Mouse (Mus musculus) embryonic facial prominence, embryonic 15.5 days (tissue): ENCODE data around the gene Fblim1. TPM values are rescaled to one million over a fixed set of nuclear protein-coding genes. Genes with fewer than 3 reads are reported as not detected.
"Not testable (repeated sequence)": the region's sequence is repeated elsewhere in the genome, so short reads cannot be mapped to it uniquely, and the experiment has no call there.

Experiments
- ATAC-seq: fragments of 200-750 bp; cut with Nextera tagmentation; 2 replicates; pipeline ENCODE4 v1.8.0; 2017; ENCODE audit warnings: low read depth, moderate TSS enrichment; ENCODE audit not compliant: insufficient number of reproducible peaks, low FRiP score, low TSS enrichment
- H3K27ac ChIP-seq: fragments of 300-500 bp; sonication (generic); replicated peaks from 2 replicates; pipeline ENCODE4 v1.5.1; 2015; ENCODE audit warnings: mild to moderate bottlenecking, inconsistent platforms
- H3K27me3 ChIP-seq: fragments of 300-500 bp; sonication (generic); 2 replicates; pipeline ENCODE4 v1.6.1; 2015; ENCODE audit warnings: inconsistent platforms
- H3K36me3 ChIP-seq: fragments of 300-500 bp; sonication (generic); 2 replicates; pipeline ENCODE4 v1.6.1; 2015; ENCODE audit warnings: mild to moderate bottlenecking, inconsistent platforms
- H3K4me1 ChIP-seq: fragments of 300-500 bp; sonication (generic); 2 replicates; pipeline ENCODE4 v1.6.1; 2015; ENCODE audit warnings: inconsistent platforms
- H3K4me2 ChIP-seq: fragments of 300-500 bp; sonication (generic); replicated peaks from 2 replicates; pipeline ENCODE4 v1.6.1; 2015; ENCODE audit warnings: mild to moderate bottlenecking, inconsistent platforms
- H3K4me3 ChIP-seq: fragments of 300-500 bp; sonication (generic); replicated peaks from 2 replicates; pipeline ENCODE4 v1.5.1; 2015; ENCODE audit warnings: mild to moderate bottlenecking, inconsistent platforms
- H3K9ac ChIP-seq: fragments of 300-500 bp; sonication (generic); 2 replicates; pipeline ENCODE4 v1.6.1; 2015; ENCODE audit warnings: inconsistent platforms
- H3K9me3 ChIP-seq: fragments of 300-500 bp; sonication (generic); replicated peaks from 2 replicates; pipeline ENCODE4 v1.6.1; 2016; ENCODE audit warnings: inconsistent platforms
- WGBS: fragments of 180-500 bp; shearing (Covaris S2); methylation state at CpG from one replicate; pipeline ENCODE4 v1.1.7; 2015; 5-methylcytosine and 5-hydroxymethylcytosine counted together
- polyA plus RNA-seq: library from polyadenylated mRNA; unstranded; fragments of >200 nt; fragmentation: Nextera tagmentation; extraction: Ambion mirVana; gene quantifications from 2 replicates; pipeline ENCODE4 v1.2.1, GENCODE M21; 2015

Fblim1 gene
- polyA plus RNA-seq, 1 experiment from 2014 or later, result 32.3 TPM

- ATAC-seq, result peak; percentile 45; the same call in 1 of the 2 replicates
- Histone ChIP-seq H3K27ac (0 out of 2 replicates have a peak overlapping the region, but pooled peaks have one; percentile 8), H3K36me3 (peaks cover 23% of the 10 kb centered on the region), H3K4me3 (no peak overlapping the region; the same call in 1 of the 2 replicates), H3K4me2 (peak overlapping the region; percentile 43), H3K9me3 (no peaks in the 10 kb centered on the region), H3K9ac (no peak overlapping the region; the same call in 1 of the 2 replicates), H3K4me1 (peaks cover 5% of the 10 kb centered on the region), H3K27me3 (no peaks in the 10 kb centered on the region)
- 34% methylated on average over 27 of the region's 27 CpGs for WGBS
Measured at GRCm38 (mm10) chr4:141574789-141575702, 30.9 kb downstream of the Fblim1 start.

GRCm38 (mm10) chr4:141573359-141573966 lies 32.4 kb downstream of the Fblim1 start:
- H3K9me3 ChIP-seq, result no peaks in the 10 kb centered on the region
- H3K27ac ChIP-seq, result 0 out of 2 replicates have a peak overlapping the region, but pooled peaks have one; percentile 41
- ATAC-seq, result no peak
- peaks cover 15% of the 10 kb centered on the region for H3K36me3 ChIP-seq
- no peak overlapping the region for H3K9ac ChIP-seq
- H3K4me1 ChIP-seq, result peaks cover 5% of the 10 kb centered on the region
- H3K4me3 ChIP-seq, result no peak overlapping the region
- H3K4me2 ChIP-seq, result no peak overlapping the region
- no peaks in the 10 kb centered on the region for H3K27me3 ChIP-seq
- WGBS, result 55% methylated on average over 6 of the region's 6 CpGs

- ATAC-seq, result no peak
- no peak overlapping the region for H3K4me2 ChIP-seq
- H3K4me1 ChIP-seq, result peaks cover 5% of the 10 kb centered on the region
- 0 out of 2 replicates have a peak overlapping the region, but pooled peaks have one; percentile 41 for H3K27ac ChIP-seq
- no peak overlapping the region for H3K9ac ChIP-seq
- H3K4me3 ChIP-seq, result no peak overlapping the region
- H3K27me3 ChIP-seq, result no peaks in the 10 kb centered on the region
- H3K9me3 ChIP-seq, result no peaks in the 10 kb centered on the region
- peaks cover 12% of the 10 kb centered on the region for H3K36me3 ChIP-seq
- 72% methylated on average over 7 of the region's 7 CpGs for WGBS
Measured at GRCm38 (mm10) chr4:141572668-141573358, 33.1 kb downstream of the Fblim1 start.

- no peaks in the 10 kb centered on the region for H3K9me3 ChIP-seq
- no peak overlapping the region for H3K4me3 ChIP-seq
- ATAC-seq, result no peak
- WGBS, result 68% methylated on average over 10 of the region's 10 CpGs
- H3K4me2 ChIP-seq, result no peak overlapping the region
- H3K27me3 ChIP-seq, result no peaks in the 10 kb centered on the region
- H3K36me3 ChIP-seq, result 0 out of 2 replicates have a peak, but pooled peaks cover 3% of the 10 kb centered on the region
- H3K9ac ChIP-seq, result no peak overlapping the region
- H3K27ac ChIP-seq, result no peak overlapping the region
- H3K4me1 ChIP-seq, result peaks cover 5% of the 10 kb centered on the region
Measured at GRCm38 (mm10) chr4:141571934-141572333, 34.0 kb downstream of the Fblim1 start.

- no peak for ATAC-seq
- Histone ChIP-seq H3K4me2 (no peak overlapping the region), H3K4me3 (no peak overlapping the region), H3K27ac (no peak overlapping the region), H3K9ac (no peak overlapping the region), H3K27me3 (no peaks in the 10 kb centered on the region), H3K9me3 (no peaks in the 10 kb centered on the region), H3K4me1 (peaks cover 5% of the 10 kb centered on the region), H3K36me3 (no peaks in the 10 kb centered on the region)
- WGBS, result 63% methylated on average over 6 of the region's 6 CpGs
Measured at GRCm38 (mm10) chr4:141571337-141571739, 34.6 kb downstream of the Fblim1 start.

GRCm38 (mm10) chr4:141570821-141571220 lies 35.1 kb downstream of the Fblim1 start:
- Histone ChIP-seq H3K9me3 (no peaks in the 10 kb centered on the region), H3K36me3 (no peaks in the 10 kb centered on the region), H3K9ac (no peak overlapping the region)

GRCm38 (mm10) chr4:141570004-141570403 lies 35.9 kb downstream of the Fblim1 start:
- H3K9ac ChIP-seq, result no peak overlapping the region
- H3K4me1 ChIP-seq, result peaks cover 9% of the 10 kb centered on the region
- H3K27ac ChIP-seq, result no peak overlapping the region
- no peak overlapping the region for H3K4me3 ChIP-seq
- H3K4me2 ChIP-seq, result no peak overlapping the region
- H3K9me3 ChIP-seq, result no peaks in the 10 kb centered on the region
- no peaks in the 10 kb centered on the region for H3K27me3 ChIP-seq
- no peak for ATAC-seq
- 59% methylated on average over 6 of the region's 6 CpGs for WGBS
- no peaks in the 10 kb centered on the region for H3K36me3 ChIP-seq

More at GRCm38 (mm10) chr4:141570821-141571220, 35.1 kb downstream of the Fblim1 start:
- ATAC-seq, result no peak
- Histone ChIP-seq H3K4me3 (no peak overlapping the region), H3K27ac (no peak overlapping the region), H3K4me1 (peaks cover 5% of the 10 kb centered on the region), H3K27me3 (no peaks in the 10 kb centered on the region), H3K4me2 (no peak overlapping the region)
- 83% methylated on average over 1 of the region's 1 CpGs for WGBS

GRCm38 (mm10) chr4:141568966-141569365 lies 36.9 kb downstream of the Fblim1 start:
- H3K9me3 ChIP-seq, result no peaks in the 10 kb centered on the region
- 75% methylated on average over 5 of the region's 5 CpGs for WGBS

GRCm38 (mm10) chr4:141567174-141567573 lies 38.7 kb downstream of the Fblim1 start:
- not testable (repeated sequence) for H3K36me3 ChIP-seq, H3K27ac ChIP-seq, ATAC-seq, H3K27me3 ChIP-seq, H3K4me2 ChIP-seq, H3K9ac ChIP-seq, H3K9me3 ChIP-seq, H3K4me3 ChIP-seq
- WGBS, result 85% methylated on average over 7 of the region's 7 CpGs
- H3K4me1 ChIP-seq, result peaks cover 10% of the 10 kb centered on the region

More at GRCm38 (mm10) chr4:141568966-141569365, 36.9 kb downstream of the Fblim1 start:
- ATAC-seq, result no peak
- no peak overlapping the region for H3K27ac ChIP-seq
- H3K4me3 ChIP-seq, result no peak overlapping the region
- no peaks in the 10 kb centered on the region for H3K36me3 ChIP-seq
- no peak overlapping the region for H3K9ac ChIP-seq
- no peak overlapping the region for H3K4me2 ChIP-seq
- H3K27me3 ChIP-seq, result no peaks in the 10 kb centered on the region
- H3K4me1 ChIP-seq, result peaks cover 10% of the 10 kb centered on the region

- 91% methylated on average over 6 of the region's 6 CpGs for WGBS
- H3K4me1 ChIP-seq, result peaks cover 13% of the 10 kb centered on the region
- H3K9me3 ChIP-seq, result no peaks in the 10 kb centered on the region
- no peak for ATAC-seq
- H3K9ac ChIP-seq, result no peak overlapping the region
- H3K4me3 ChIP-seq, result no peak overlapping the region
- no peaks in the 10 kb centered on the region for H3K27me3 ChIP-seq
- H3K27ac ChIP-seq, result peak overlapping the region; percentile 88; the same call in 1 of the 2 replicates
- no peak overlapping the region for H3K4me2 ChIP-seq
- H3K36me3 ChIP-seq, result no peaks in the 10 kb centered on the region
Measured at GRCm38 (mm10) chr4:141566187-141566586, 39.7 kb downstream of the Fblim1 start.

- Histone ChIP-seq H3K9me3 (no peaks in the 10 kb centered on the region), H3K27me3 (no peaks in the 10 kb centered on the region), H3K36me3 (no peaks in the 10 kb centered on the region), H3K4me3 (no peak overlapping the region), H3K9ac (no peak overlapping the region), H3K27ac (peak overlapping the region; percentile 88), H3K4me1 (peaks cover 14% of the 10 kb centered on the region), H3K4me2 (no peak overlapping the region)
- ATAC-seq, result peak; percentile 64
- WGBS, result 17% methylated on average over 7 of the region's 7 CpGs
Measured at GRCm38 (mm10) chr4:141565325-141565724, 40.6 kb downstream of the Fblim1 start.
